Mouse (Mus musculus) neural tube, embryonic 11.5 days (tissue): ENCODE results near the gene Krtap10-10. TPM values are rescaled to one million over a fixed set of nuclear protein-coding genes. Genes with fewer than 3 reads are reported as not detected.
"Not testable (repeated sequence)": the region's sequence is repeated elsewhere in the genome, so short reads cannot be mapped to it uniquely, and the experiment has no call there.

Experiments
- ATAC-seq: fragments of 200-750 bp; cut with Nextera tagmentation; 2 replicates; pipeline ENCODE4 v1.8.0; 2017; ENCODE audit warnings: moderate number of reproducible peaks, mild to moderate bottlenecking, moderate TSS enrichment, moderate library complexity; ENCODE audit not compliant: insufficient read depth, low FRiP score, low TSS enrichment
- DNase-seq: peaks from one replicate; pipeline ENCODE4 v3.0.0-alpha.2; 2015; ENCODE audit warnings: low spot score
- H3K27ac ChIP-seq: fragments of 300-500 bp; sonication (generic); 2 replicates; pipeline ENCODE4 v1.5.1; 2014; ENCODE audit warnings: low read depth, mild to moderate bottlenecking, low read length
- H3K27me3 ChIP-seq: fragments of 300-500 bp; sonication (generic); 2 replicates; pipeline ENCODE4 v1.6.1; 2014; ENCODE audit warnings: mild to moderate bottlenecking, low read length, mixed read lengths; ENCODE audit not compliant: control insufficient read depth, insufficient read depth
- H3K36me3 ChIP-seq: fragments of 300-500 bp; sonication (generic); 2 replicates; pipeline ENCODE4 v1.6.1; 2014; ENCODE audit warnings: mild to moderate bottlenecking, low read length, moderate library complexity, mixed read lengths; ENCODE audit not compliant: control insufficient read depth, insufficient read depth
- H3K4me1 ChIP-seq: fragments of 300-500 bp; sonication (generic); 2 replicates; pipeline ENCODE4 v1.6.1; 2014; ENCODE audit warnings: low read length, mixed read lengths; ENCODE audit not compliant: control insufficient read depth, insufficient read depth
- H3K4me2 ChIP-seq: fragments of 300-500 bp; sonication (generic); 2 replicates; pipeline ENCODE4 v1.6.1; 2014; ENCODE audit warnings: low read depth, mild to moderate bottlenecking, moderate library complexity
- H3K4me3 ChIP-seq: fragments of 300-500 bp; sonication (generic); 2 replicates; pipeline ENCODE4 v1.5.1; 2014; ENCODE audit warnings: low read depth, low read length
- H3K9ac ChIP-seq: fragments of 300-500 bp; sonication (generic); 2 replicates; pipeline ENCODE4 v1.6.1; 2014; ENCODE audit warnings: mild to moderate bottlenecking, low read length
- H3K9me3 ChIP-seq: fragments of 300-500 bp; sonication (generic); 2 replicates; pipeline ENCODE4 v1.6.1; 2016; ENCODE audit warnings: low read length; ENCODE audit not compliant: control insufficient read depth
- WGBS: fragments of 180-500 bp; shearing (Covaris S2); extraction: QIAGEN DNeasy Blood & Tissue Kit; methylation state at CpG from one replicate; pipeline ENCODE4 v1.1.7; 2014; 5-methylcytosine and 5-hydroxymethylcytosine counted together
- polyA plus RNA-seq: library from polyadenylated mRNA; unstranded; fragments of >200 nt; fragmentation: Nextera tagmentation; extraction: Ambion mirVana; gene quantifications from 2 replicates; pipeline ENCODE4 v1.2.1, GENCODE M21; 2014

The Krtap10-10 gene
- polyA plus RNA-seq = not detected in 2 replicates

- no peak for ATAC-seq
- Histone ChIP-seq H3K9ac (no peak within 1 kb of the TSS), H3K27me3 (no peaks in the 10 kb centered on the region), H3K36me3 (no peaks in the 10 kb centered on the region), H3K27ac (no peak within 1 kb of the TSS), H3K4me1 (no peaks in the 10 kb centered on the region), H3K9me3 (no peaks in the 10 kb centered on the region), H3K4me2 (no peak within 1 kb of the TSS), H3K4me3 (no peak within 1 kb of the TSS)
- no peak for DNase-seq
- WGBS = 76% methylated on average over 9 of the region's 9 CpGs
These were observed at the start of gene Krtap10-10 for GRCm38 (mm10) chr10:77835647-77836046. Krtap10-10 (plus strand) TSS chr10:77835947.

DNA sequence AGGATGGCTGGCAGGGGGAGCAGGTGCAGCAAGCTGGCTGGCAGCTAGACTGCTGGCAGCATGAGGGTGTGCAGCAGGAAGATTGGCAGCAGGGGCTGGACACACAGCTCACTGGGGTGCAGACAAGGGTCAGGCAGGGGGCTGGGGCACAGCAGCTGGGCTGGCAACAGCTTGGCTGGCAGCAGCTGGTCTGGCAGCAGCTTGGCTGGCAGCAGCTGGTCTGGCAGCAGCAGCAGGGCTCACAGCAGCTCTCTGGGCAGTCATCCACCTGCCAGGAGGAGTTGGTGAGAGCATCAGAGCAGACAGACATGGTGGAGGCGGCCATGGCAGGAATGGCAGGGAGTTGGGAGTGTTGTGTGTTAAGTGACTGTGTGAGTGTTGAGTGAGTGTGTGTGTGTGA lies 47.9 kb upstream of the Krtap10-10 start, which contains the start of gene Gm7137:
TSS of gene Gm7137 (minus strand) at position 325 of the 400 bp plus-strand sequence.
- not testable (repeated sequence) for H3K4me2 ChIP-seq, H3K36me3 ChIP-seq, ATAC-seq, H3K27ac ChIP-seq, H3K9ac ChIP-seq, H3K4me3 ChIP-seq, H3K27me3 ChIP-seq, H3K9me3 ChIP-seq, H3K4me1 ChIP-seq
- WGBS = 63% methylated on average over 1 of the region's 1 CpGs
- DNase-seq = peak; percentile 9

DNA sequence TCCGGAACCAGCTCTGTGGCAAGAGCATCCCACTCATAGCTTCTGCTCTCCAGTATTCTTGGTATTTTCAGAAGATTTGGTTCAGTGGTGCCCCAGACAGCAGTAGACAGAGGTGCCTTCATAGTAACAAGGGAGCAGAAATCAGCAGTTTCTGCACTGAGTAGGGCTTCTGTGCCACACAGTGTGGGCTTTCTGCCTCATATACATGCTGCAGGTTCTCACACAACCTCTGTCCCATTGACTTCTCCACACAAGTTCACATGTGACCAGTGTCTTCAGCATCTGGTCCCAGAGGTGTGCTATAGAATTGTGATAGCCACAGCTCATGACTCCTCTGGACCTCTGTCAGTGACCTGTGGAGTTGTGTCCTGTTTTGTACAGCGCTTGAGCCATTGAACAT lies 47.1 kb upstream of the Krtap10-10 start:
- no peaks in the 10 kb centered on the region for H3K27me3 ChIP-seq
- H3K4me2 ChIP-seq = no peak overlapping the region
- H3K9ac ChIP-seq = no peak overlapping the region
- ATAC-seq = no peak
- no peak overlapping the region for H3K27ac ChIP-seq
- DNase-seq = no peak
- H3K4me1 ChIP-seq = no peaks in the 10 kb centered on the region
- no peaks in the 10 kb centered on the region for H3K36me3 ChIP-seq
- H3K9me3 ChIP-seq = no peaks in the 10 kb centered on the region
- 76% methylated on average over 2 of the region's 2 CpGs for WGBS
- H3K4me3 ChIP-seq = no peak overlapping the region

GRCm38 (mm10) chr10:77794976-77795375 lies 40.8 kb upstream of the Krtap10-10 start, which contains the start of gene Gm9639:
Gm9639 (minus strand) TSS chr10:77795076.
- WGBS = 44% methylated on average over 2 of the region's 2 CpGs
- H3K4me1 ChIP-seq = peaks cover 2% of the 10 kb centered on the region; the same call in 1 of the 2 replicates
- no peaks in the 10 kb centered on the region for H3K27me3 ChIP-seq
- no peak within 1 kb of the TSS for H3K27ac ChIP-seq
- ATAC-seq (no peak), DNase-seq (no peak)
- no peaks in the 10 kb centered on the region for H3K9me3 ChIP-seq
- no peaks in the 10 kb centered on the region for H3K36me3 ChIP-seq
- no peak within 1 kb of the TSS for H3K4me2 ChIP-seq
- no peak within 1 kb of the TSS for H3K4me3 ChIP-seq
- H3K9ac ChIP-seq = no peak within 1 kb of the TSS

DNA sequence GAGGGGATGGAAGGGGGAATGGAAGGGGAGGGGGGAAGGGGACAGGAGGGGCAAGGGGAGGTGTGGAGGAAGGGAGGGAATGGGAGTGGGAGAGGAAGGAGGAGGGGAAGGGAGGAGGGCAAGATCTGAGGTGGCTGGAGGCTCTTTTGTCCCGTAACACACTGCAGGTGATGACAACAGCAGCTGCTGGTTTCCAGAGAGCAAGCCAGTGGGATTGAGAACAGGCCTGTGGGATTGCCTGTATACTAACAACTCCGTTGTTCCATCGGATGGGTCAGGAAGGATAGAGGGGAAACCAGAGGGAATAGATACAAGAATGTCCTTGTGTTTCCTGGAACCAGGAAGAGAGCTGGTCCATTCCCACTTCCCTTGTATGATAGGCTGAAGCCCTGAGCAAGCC lies 38.1 kb upstream of the Krtap10-10 start:
- DNase-seq (peak; percentile 25), ATAC-seq (no peak)
- Histone ChIP-seq H3K4me2 (no peak overlapping the region), H3K27me3 (no peaks in the 10 kb centered on the region), H3K4me3 (no peak overlapping the region), H3K27ac (0 out of 2 replicates have a peak overlapping the region, but pooled peaks have one; percentile 8), H3K4me1 (peaks cover 2% of the 10 kb centered on the region; the same call in 1 of the 2 replicates), H3K9ac (no peak overlapping the region), H3K9me3 (no peaks in the 10 kb centered on the region), H3K36me3 (no peaks in the 10 kb centered on the region)
- WGBS = 18% methylated on average over 3 of the region's 3 CpGs

DNA sequence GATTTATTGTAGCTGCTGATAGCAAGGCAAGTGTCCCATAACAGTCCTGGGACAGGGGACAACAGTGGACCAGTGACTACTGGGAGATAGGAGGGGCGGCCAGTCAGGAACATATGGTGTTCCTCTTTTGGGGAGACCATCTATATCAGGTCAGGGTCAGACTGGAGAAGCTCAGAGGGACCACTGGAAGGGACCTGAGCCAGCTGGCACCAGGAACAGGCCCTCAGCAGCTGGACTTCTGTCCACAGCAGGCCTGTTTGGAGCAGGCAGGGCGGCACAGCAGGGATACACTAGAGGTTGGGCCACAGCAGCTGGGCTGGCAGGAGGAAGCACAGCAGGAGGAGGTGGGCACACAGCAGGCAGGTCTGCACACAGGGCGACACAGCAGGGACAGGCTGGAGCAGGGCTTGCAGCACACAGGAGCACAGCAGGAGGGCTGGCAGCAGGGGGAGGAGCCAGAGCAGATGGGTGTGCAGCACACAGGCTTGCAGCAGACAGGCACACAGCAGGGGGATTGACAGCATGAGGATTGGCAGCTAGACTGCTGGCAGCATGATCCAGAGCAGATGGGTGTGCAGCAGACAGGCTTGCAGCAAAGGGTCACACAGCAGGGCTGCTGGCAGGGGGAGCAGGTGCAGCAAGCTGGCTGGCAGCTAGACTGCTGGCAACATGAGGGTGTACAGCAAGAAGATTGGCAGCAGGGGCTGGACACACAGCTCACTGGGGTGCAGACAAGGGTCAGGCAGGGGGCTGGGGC lies 37.4 kb upstream of the Krtap10-10 start:
- H3K9me3 ChIP-seq, H3K4me1 ChIP-seq, H3K27me3 ChIP-seq, H3K9ac ChIP-seq, ATAC-seq, DNase-seq, H3K4me3 ChIP-seq, H3K4me2 ChIP-seq, H3K36me3 ChIP-seq: not testable (repeated sequence)
- 42% methylated on average over 2 of the region's 3 CpGs for WGBS
- 0 out of 2 replicates have a peak overlapping the region, but pooled peaks have one; percentile 8 for H3K27ac ChIP-seq

DNA sequence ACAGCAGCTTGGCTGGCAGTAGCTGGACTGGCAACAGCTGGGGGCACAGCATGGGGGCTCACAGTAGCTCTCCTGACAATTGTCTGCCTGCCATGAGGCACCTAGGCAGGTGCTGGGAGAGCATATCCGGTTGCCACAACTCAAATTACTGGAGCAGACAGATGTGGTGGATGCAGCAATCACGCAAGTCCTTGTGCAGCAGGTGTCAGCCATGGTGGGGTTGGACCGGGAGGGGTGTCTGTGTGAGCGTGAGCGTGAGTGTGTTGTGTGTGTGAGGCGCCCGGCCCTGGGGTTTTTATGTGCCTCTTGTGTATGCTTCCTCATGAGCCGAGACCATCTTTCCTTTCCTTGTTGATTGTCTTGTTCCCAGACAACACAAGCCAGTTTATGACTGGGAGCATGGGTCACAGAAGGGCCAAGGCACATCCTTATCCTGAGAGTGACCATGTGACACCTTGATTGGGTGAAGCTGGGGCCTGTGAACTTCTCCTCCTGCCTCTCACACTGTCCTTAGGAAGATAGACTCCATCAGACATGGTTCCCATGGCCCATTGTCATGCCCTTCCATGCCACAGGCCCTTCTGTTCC lies 36.7 kb upstream of the Krtap10-10 start, which contains the start of gene Gm19668:
TSS of gene Gm19668 (minus strand) at position 213 of the 588 bp plus-strand sequence.
- peaks cover 2% of the 10 kb centered on the region; the same call in 1 of the 2 replicates for H3K4me1 ChIP-seq
- no peak within 1 kb of the TSS for H3K4me2 ChIP-seq
- no peak within 1 kb of the TSS for H3K9ac ChIP-seq
- H3K4me3 ChIP-seq = no peak within 1 kb of the TSS
- DNase-seq (no peak), ATAC-seq (no peak; the same call in 1 of the 2 replicates)
- no peaks in the 10 kb centered on the region for H3K36me3 ChIP-seq
- no peaks in the 10 kb centered on the region for H3K9me3 ChIP-seq
- no peaks in the 10 kb centered on the region for H3K27me3 ChIP-seq
- 0 out of 2 replicates have a peak within 1 kb of the TSS, but pooled peaks have one; percentile 8 for H3K27ac ChIP-seq
- 46% methylated on average over 8 of the region's 8 CpGs for whole genome bisulfite sequencing

DNA sequence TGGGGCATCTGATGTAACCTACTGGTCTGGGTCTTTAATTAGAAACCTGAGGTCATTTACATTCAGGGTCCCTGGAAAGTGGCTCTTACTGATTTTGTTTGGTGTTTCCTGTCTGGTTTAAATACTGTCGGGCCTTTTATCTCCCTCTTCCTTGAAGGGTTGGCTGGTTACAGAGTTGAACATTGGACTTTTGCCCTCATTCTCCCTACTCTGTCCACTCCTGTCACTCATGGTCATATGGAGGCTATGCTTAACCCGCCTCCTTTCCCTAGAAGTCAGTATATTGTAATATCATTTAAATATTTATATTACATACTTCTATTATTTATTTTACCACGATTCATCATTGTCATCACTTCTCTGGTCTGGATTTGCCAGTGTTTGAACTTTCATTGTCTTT lies 31.7 kb upstream of the Krtap10-10 start:
- 89% methylated on average over 3 of the region's 3 CpGs for WGBS
- no peak for ATAC-seq
- no peak for DNase-seq
- no peaks in the 10 kb centered on the region for H3K27me3 ChIP-seq
- H3K27ac ChIP-seq = no peak overlapping the region
- H3K9ac ChIP-seq = no peak overlapping the region
- H3K36me3 ChIP-seq = no peaks in the 10 kb centered on the region
- H3K4me1 ChIP-seq = no peaks in the 10 kb centered on the region
- no peaks in the 10 kb centered on the region for H3K9me3 ChIP-seq
- no peak overlapping the region for H3K4me2 ChIP-seq
- H3K4me3 ChIP-seq = no peak overlapping the region
